Mouse (Mus musculus): ENCODE data around the gene Camta1.

DNA sequence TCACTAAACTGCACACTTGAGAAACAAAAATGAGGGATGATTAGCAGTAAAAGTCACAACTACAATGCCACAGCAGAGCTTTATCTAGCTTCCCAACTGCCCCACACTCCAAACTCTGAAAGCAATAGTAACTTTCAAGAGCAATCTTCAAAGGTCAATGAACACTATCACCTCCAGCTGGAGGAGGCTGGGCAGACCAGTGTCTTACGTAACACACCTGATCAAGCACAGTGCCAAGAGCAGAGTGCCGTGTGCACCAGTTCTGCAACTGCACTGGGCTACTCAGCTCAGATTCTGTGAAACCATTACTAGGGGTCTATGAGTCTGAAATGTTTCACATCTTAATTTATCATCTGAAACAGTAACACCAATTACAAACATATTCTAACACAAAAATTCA lies 38.7 kb downstream of the Camta1 start:
- no peak for TF ChIP-seq CTCF (IDR thresholded peaks at IDR 0.05; ENCODE audit: low read depth, low read length)
- no peak for TF ChIP-seq POLR2A (IDR thresholded peaks at IDR 0.05; ENCODE audit: borderline replicate concordance, low read depth, low read length)

Measured in bone marrow macrophage, adult 2 months (primary cell).